Mouse (Mus musculus) MEL (cell line): Measurements from ENCODE around the gene Ptpn11.

ENCODE experiments used
- CTCF ChIP-seq, 3 experiments: IDR thresholded peaks in 2 of 3; conservative IDR thresholded peaks in 1 of 3; 2 replicates each; pipeline ENCODE4 v1.5.1; 2011 to 2012; ENCODE audit warnings: low read length in 3 of 3, low read depth in 2 of 3, mild to moderate bottlenecking in 2 of 3, improper control_type of control experiment in 1 of 3, inconsistent platforms in 1 of 3, mixed read lengths in 1 of 3, moderate library complexity in 1 of 3; ENCODE audit not compliant: control insufficient read depth in 1 of 3, insufficient read depth in 1 of 3, poor library complexity in 1 of 3, severe bottlenecking in 1 of 3
- JUND ChIP-seq: IDR thresholded peaks from 2 replicates; pipeline ENCODE4 v1.6.1; 2011; ENCODE audit warnings: low read depth, mild to moderate bottlenecking, improper control_type of control experiment, low read length
- KAT2A ChIP-seq: conservative IDR thresholded peaks from 2 replicates; pipeline ENCODE4 v1.6.1; 2012; ENCODE audit warnings: low read depth, low read length, improper control_type of control experiment, inconsistent platforms
- MAX ChIP-seq: IDR thresholded peaks from 2 replicates; pipeline ENCODE4 v1.6.1; 2011; ENCODE audit warnings: low read length, improper control_type of control experiment
- MAZ ChIP-seq: IDR thresholded peaks from 2 replicates; pipeline ENCODE4 v1.6.1; 2012; ENCODE audit warnings: low read depth, mild to moderate bottlenecking, inconsistent platforms, low read length, improper control_type of control experiment
- MYC ChIP-seq: IDR thresholded peaks from 2 replicates; pipeline ENCODE4 v1.6.1; 2011; ENCODE audit warnings: low read depth, mild to moderate bottlenecking, low read length, improper control_type of control experiment, moderate library complexity
- NRF1 ChIP-seq: IDR thresholded peaks from 2 replicates; pipeline ENCODE4 v1.6.1; 2014; ENCODE audit warnings: low read depth, mild to moderate bottlenecking, inconsistent platforms, low read length, improper control_type of control experiment, moderate library complexity; ENCODE audit not compliant: poor library complexity, insufficient read depth, severe bottlenecking
- POLR2A ChIP-seq, 2 experiments: IDR thresholded peaks; 2 replicates each; pipeline ENCODE4 v1.6.1; 2011 to 2012; ENCODE audit warnings: low read length in 2 of 2, mild to moderate bottlenecking in 2 of 2, control low read depth in 1 of 2, improper control_type of control experiment in 1 of 2, low read depth in 1 of 2, moderate library complexity in 1 of 2; ENCODE audit not compliant: control insufficient read depth in 1 of 2, insufficient read depth in 1 of 2, poor library complexity in 1 of 2
- UBTF ChIP-seq: IDR thresholded peaks from 2 replicates; pipeline ENCODE4 v1.6.1; 2012; ENCODE audit warnings: low read depth, mild to moderate bottlenecking, inconsistent platforms, low read length, improper control_type of control experiment, moderate library complexity, borderline replicate concordance; ENCODE audit not compliant: insufficient read depth
- ZNF384 ChIP-seq: IDR thresholded peaks from 2 replicates; pipeline ENCODE4 v1.6.1; 2012; ENCODE audit warnings: low read depth, mild to moderate bottlenecking, inconsistent platforms, low read length, improper control_type of control experiment

GRCm38 (mm10) chr5:121145609-121146008 lies 45.6 kb downstream of the Ptpn11 start:
- TF ChIP-seq MAX (no peak), POLR2A (IDR thresholded peaks at IDR 0.05; ENCODE audit: control insufficient read depth in 1 of 2, insufficient read depth in 1 of 2, low read depth in 1 of 2, low read length in 2 of 2, poor library complexity in 1 of 2) (no peak), JUND (no peak), CTCF (IDR thresholded peaks at IDR 0.05 in 2 of 3, conservative IDR thresholded peaks at IDR 0.05 in 1 of 3; ENCODE audit: control insufficient read depth in 1 of 3, insufficient read depth in 1 of 3, low read depth in 2 of 3, low read length in 3 of 3, poor library complexity in 1 of 3, severe bottlenecking in 1 of 3) (no peak), KAT2A (no peak), NRF1 (no peak), UBTF (no peak), ZNF384 (no peak), MYC (no peak), MAZ (no peak)
